Mouse (Mus musculus) T-cell, adult 66 days (primary cell): ENCODE measurements around the gene Gm43302. TPM values are rescaled to one million over a fixed set of nuclear protein-coding genes. Genes with fewer than 3 reads are reported as not detected.

Experiments used
- total RNA-seq, 2 experiments: library from RNA; stranded (reverse); gene quantifications; 3 replicates in 1 of 2; 4 replicates in 1 of 2; pipeline ENCODE4 v1.2.4; 2023

The Gm43302 gene
- not detected for total RNA-seq

GRCm38 (mm10) chr5:105293226-105294165 is at the start of gene Gm43302, which contains the start of gene Gbp6:
Gene Gm43302 (minus strand): TSS chr5:105293695.
Gene Gbp6 (minus strand): TSS chr5:105293698.

DNA sequence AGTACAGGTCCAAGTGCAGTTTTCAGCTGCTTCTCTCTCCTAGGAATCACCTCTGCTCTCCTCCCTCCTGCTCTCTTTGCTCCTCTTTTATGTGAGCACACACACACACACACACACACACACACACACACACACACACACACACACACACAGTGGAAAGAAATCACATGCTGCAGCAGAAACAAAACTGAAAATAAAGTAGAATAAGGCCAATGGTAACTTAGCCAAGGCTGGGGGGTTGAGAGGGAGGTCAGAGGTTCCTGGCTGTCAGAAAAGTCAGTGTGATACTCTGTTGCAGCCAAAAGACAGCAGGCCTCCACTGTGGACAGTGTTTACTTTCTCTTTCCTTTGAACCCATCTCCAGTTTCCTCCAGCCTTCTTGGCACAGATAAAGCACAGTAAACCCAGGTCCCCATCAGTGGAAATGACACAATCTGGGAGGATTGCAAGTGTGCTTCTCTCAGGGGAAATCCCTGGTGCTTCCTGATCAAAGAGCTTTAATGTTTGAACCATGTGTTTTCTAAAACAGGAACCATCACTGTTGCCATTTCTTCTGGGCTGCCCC is 53.9 kb downstream of the Gm43302 start, which contains the start of gene Gbp10:
TSS of gene Gbp10 (minus strand) at position 51 of the 565 bp plus-strand sequence.

Other genes with a start within 250 kb of the Gm43302 start
- 100 to 1,000 TPM in 1 of 2 experiments, 10 to 100 TPM in 1; 88.6 to 103 TPM for gene Gbp9, start 154.2 kb downstream of the Gm43302 start, total RNA-seq
- 10 to 100 TPM; 37.0 to 38.3 TPM for gene Gbp8, start 154.2 kb downstream of the Gm43302 start, total RNA-seq
- 100 to 1,000 TPM; 156 to 169 TPM for gene Gbp4, start 154.1 kb downstream of the Gm43302 start, total RNA-seq
- gene Gbp10, start 54.2 kb downstream of the Gm43302 start, total RNA-seq, result 10 to 100 TPM in 1 of 2 experiments, 1 to 10 TPM in 1; 8.5 to 18.4 TPM
- gene Gbp6, start within 50 bp of the Gm43302 start, total RNA-seq, result 10 to 100 TPM; 57.5 to 76.8 TPM
- 10 to 100 TPM; 10.6 to 10.8 TPM for gene Lrrc8b, start 122.1 kb upstream of the Gm43302 start, total RNA-seq
- 100 to 1,000 TPM; 104 to 142 TPM for gene Lrrc8c, start 225.7 kb upstream of the Gm43302 start, total RNA-seq